Mouse (Mus musculus): ENCODE results near the gene Cnnm1. TPM values are rescaled to one million over a fixed set of nuclear protein-coding genes. Genes with fewer than 3 reads are reported as not detected.

Gene Cnnm1
- polyA plus RNA-seq, 1 experiment from 2014 or later, result 0.11 TPM

GRCm38 (mm10) chr19:43524187-43525103, 84.2 kb downstream of the Cnnm1 start, which contains the start of gene Got1:
TSS of gene Got1 (minus strand) at chr19:43524605.
- H3K4me1 ChIP-seq, result peaks cover 62% of the 10 kb centered on the region
- no peaks in the 10 kb centered on the region for H3K27me3 ChIP-seq (replicated peaks)
- H3K9me3 ChIP-seq, result no peaks in the 10 kb centered on the region
- H3K9ac ChIP-seq, result peak within 1 kb of the TSS; percentile 87
- peak within 1 kb of the TSS; percentile 95 for H3K27ac ChIP-seq (replicated peaks)
- no peaks in the 10 kb centered on the region for H3K36me3 ChIP-seq
- peak within 1 kb of the TSS; percentile 77 for H3K4me2 ChIP-seq
- H3K4me3 ChIP-seq, result peak within 1 kb of the TSS; percentile 78
- peak; percentile 96 for ATAC-seq (ENCODE audit: extremely low read depth, insufficient number of reproducible peaks, low FRiP score, low TSS enrichment)
- under 1% methylated on average over 58 of the region's 58 CpGs for WGBS

GRCm38 (mm10) chr19:43525104-43525482, 84.9 kb downstream of the Cnnm1 start:
- ATAC-seq (ENCODE audit: extremely low read depth, insufficient number of reproducible peaks, low FRiP score, low TSS enrichment), result no peak
- H3K27me3 ChIP-seq (replicated peaks), result no peaks in the 10 kb centered on the region
- peak overlapping the region; percentile 77 for H3K4me2 ChIP-seq
- peaks cover 56% of the 10 kb centered on the region for H3K4me1 ChIP-seq
- peak overlapping the region; percentile 87 for H3K9ac ChIP-seq
- no peaks in the 10 kb centered on the region for H3K36me3 ChIP-seq
- 6% methylated on average over 10 of the region's 10 CpGs for WGBS
- no peaks in the 10 kb centered on the region for H3K9me3 ChIP-seq
- peak overlapping the region; percentile 78 for H3K4me3 ChIP-seq
- H3K27ac ChIP-seq (replicated peaks), result peak overlapping the region; percentile 95

- Histone ChIP-seq H3K4me3 (peak overlapping the region; percentile 78), H3K4me2 (peak overlapping the region; percentile 77), H3K9me3 (no peaks in the 10 kb centered on the region), H3K9ac (peak overlapping the region; percentile 87), H3K27me3 (replicated peaks) (no peaks in the 10 kb centered on the region), H3K27ac (replicated peaks) (peak overlapping the region; percentile 95), H3K36me3 (no peaks in the 10 kb centered on the region), H3K4me1 (peaks cover 51% of the 10 kb centered on the region)
- ATAC-seq (ENCODE audit: extremely low read depth, insufficient number of reproducible peaks, low FRiP score, low TSS enrichment), result no peak
- WGBS, result 84% methylated on average over 7 of the region's 7 CpGs
Observed at GRCm38 (mm10) chr19:43525566-43525965, 85.3 kb downstream of the Cnnm1 start.

GRCm38 (mm10) chr19:43526025-43526424, 85.8 kb downstream of the Cnnm1 start:
- no peak overlapping the region for H3K27ac ChIP-seq (replicated peaks)
- no peak overlapping the region for H3K4me2 ChIP-seq
- no peak for ATAC-seq (ENCODE audit: extremely low read depth, insufficient number of reproducible peaks, low FRiP score, low TSS enrichment)
- H3K36me3 ChIP-seq, result no peaks in the 10 kb centered on the region
- no peak overlapping the region for H3K9ac ChIP-seq
- peaks cover 47% of the 10 kb centered on the region for H3K4me1 ChIP-seq
- H3K9me3 ChIP-seq, result no peaks in the 10 kb centered on the region
- 0 out of 2 replicates have a peak, but pooled peaks cover under 1% of the 10 kb centered on the region for H3K27me3 ChIP-seq (replicated peaks)
- H3K4me3 ChIP-seq, result no peak overlapping the region
- WGBS, result 87% methylated on average over 9 of the region's 9 CpGs

GRCm38 (mm10) chr19:43527131-43527530, 86.9 kb downstream of the Cnnm1 start:
- Histone ChIP-seq H3K4me2 (peak overlapping the region; percentile 22; the same call in 1 of the 2 replicates), H3K4me1 (peaks cover 36% of the 10 kb centered on the region), H3K36me3 (no peaks in the 10 kb centered on the region), H3K27me3 (replicated peaks) (0 out of 2 replicates have a peak, but pooled peaks cover 7% of the 10 kb centered on the region), H3K27ac (replicated peaks) (no peak overlapping the region), H3K4me3 (no peak overlapping the region), H3K9me3 (no peaks in the 10 kb centered on the region), H3K9ac (no peak overlapping the region)
- 10% methylated on average over 11 of the region's 11 CpGs for WGBS
- no peak for ATAC-seq (ENCODE audit: extremely low read depth, insufficient number of reproducible peaks, low FRiP score, low TSS enrichment)

- Histone ChIP-seq H3K4me3 (no peak overlapping the region), H3K9ac (no peak overlapping the region), H3K27me3 (replicated peaks) (0 out of 2 replicates have a peak, but pooled peaks cover 10% of the 10 kb centered on the region), H3K9me3 (no peaks in the 10 kb centered on the region), H3K36me3 (no peaks in the 10 kb centered on the region), H3K4me1 (peaks cover 28% of the 10 kb centered on the region), H3K4me2 (no peak overlapping the region), H3K27ac (replicated peaks) (no peak overlapping the region)
- no peak for ATAC-seq (ENCODE audit: extremely low read depth, insufficient number of reproducible peaks, low FRiP score, low TSS enrichment)
- WGBS, result 67% methylated on average over 8 of the region's 8 CpGs
Observed at GRCm38 (mm10) chr19:43528056-43528587, 87.9 kb downstream of the Cnnm1 start.

- Histone ChIP-seq H3K36me3 (no peaks in the 10 kb centered on the region), H3K27ac (replicated peaks) (no peak overlapping the region), H3K4me3 (peak overlapping the region; percentile 36), H3K27me3 (replicated peaks) (peaks cover 12% of the 10 kb centered on the region; the same call in 1 of the 2 replicates), H3K4me1 (peaks cover 17% of the 10 kb centered on the region), H3K4me2 (peak overlapping the region; percentile 67), H3K9ac (no peak overlapping the region), H3K9me3 (no peaks in the 10 kb centered on the region)
- no peak for ATAC-seq (ENCODE audit: extremely low read depth, insufficient number of reproducible peaks, low FRiP score, low TSS enrichment)
- 2% methylated on average over 13 of the region's 13 CpGs for WGBS
Observed at GRCm38 (mm10) chr19:43530197-43530770, 90.0 kb downstream of the Cnnm1 start.

GRCm38 (mm10) chr19:43530921-43531320, 90.7 kb downstream of the Cnnm1 start:
- no peak overlapping the region for H3K27ac ChIP-seq (replicated peaks)
- no peaks in the 10 kb centered on the region for H3K9me3 ChIP-seq
- no peak overlapping the region; the same call in 1 of the 2 replicates for H3K4me2 ChIP-seq
- WGBS, result 41% methylated on average over 12 of the region's 12 CpGs
- H3K4me3 ChIP-seq, result no peak overlapping the region
- H3K9ac ChIP-seq, result no peak overlapping the region
- peaks cover 13% of the 10 kb centered on the region; the same call in 1 of the 2 replicates for H3K27me3 ChIP-seq (replicated peaks)
- no peaks in the 10 kb centered on the region for H3K36me3 ChIP-seq
- peaks cover 12% of the 10 kb centered on the region for H3K4me1 ChIP-seq
- ATAC-seq (ENCODE audit: extremely low read depth, insufficient number of reproducible peaks, low FRiP score, low TSS enrichment), result no peak

GRCm38 (mm10) chr19:43535372-43535771, 95.1 kb downstream of the Cnnm1 start:
- WGBS, result 76% methylated on average over 3 of the region's 3 CpGs
- no peak overlapping the region for H3K9ac ChIP-seq
- H3K27ac ChIP-seq (replicated peaks), result no peak overlapping the region
- no peak for ATAC-seq (ENCODE audit: extremely low read depth, insufficient number of reproducible peaks, low FRiP score, low TSS enrichment)
- H3K4me3 ChIP-seq, result no peak overlapping the region
- H3K36me3 ChIP-seq, result no peaks in the 10 kb centered on the region
- peaks cover 22% of the 10 kb centered on the region for H3K27me3 ChIP-seq (replicated peaks)
- no peak overlapping the region for H3K4me2 ChIP-seq
- H3K9me3 ChIP-seq, result no peaks in the 10 kb centered on the region
- H3K4me1 ChIP-seq, result no peaks in the 10 kb centered on the region

- peak overlapping the region; percentile 42 for H3K4me2 ChIP-seq
- no peaks in the 10 kb centered on the region for H3K9me3 ChIP-seq
- no peak overlapping the region for H3K27ac ChIP-seq (replicated peaks)
- no peak overlapping the region for H3K4me3 ChIP-seq
- no peaks in the 10 kb centered on the region for H3K36me3 ChIP-seq
- WGBS, result 15% methylated on average over 19 of the region's 19 CpGs
- peaks cover 10% of the 10 kb centered on the region; the same call in 1 of the 2 replicates for H3K4me1 ChIP-seq
- peaks cover 81% of the 10 kb centered on the region for H3K27me3 ChIP-seq (replicated peaks)
- H3K9ac ChIP-seq, result no peak overlapping the region
- no peak for ATAC-seq (ENCODE audit: extremely low read depth, insufficient number of reproducible peaks, low FRiP score, low TSS enrichment)
Observed at GRCm38 (mm10) chr19:43546337-43547117, 106.3 kb downstream of the Cnnm1 start.

Measured in heart, embryonic 13.5 days (tissue).